Mouse (Mus musculus) liver, embryonic 16.5 days (tissue): ENCODE measurements around the gene Usf1. TPM values are rescaled to one million over a fixed set of nuclear protein-coding genes. Genes with fewer than 3 reads are reported as not detected.

Experiments
- ATAC-seq: fragments of 200-750 bp; cut with Nextera tagmentation; 2 replicates; pipeline ENCODE4 v1.8.0; 2017; ENCODE audit warnings: low read depth, mild to moderate bottlenecking, moderate number of reproducible peaks, moderate library complexity
- H3K27ac ChIP-seq: fragments of 300-500 bp; sonication (generic); 2 replicates; pipeline ENCODE4 v1.5.1; 2014; ENCODE audit warnings: mild to moderate bottlenecking, low read length
- H3K27me3 ChIP-seq: fragments of 300-500 bp; sonication (generic); 2 replicates; pipeline ENCODE4 v1.6.1; 2014; ENCODE audit warnings: low read depth, low read length, mixed read lengths; ENCODE audit not compliant: control insufficient read depth, insufficient read depth
- H3K36me3 ChIP-seq: fragments of 300-500 bp; sonication (generic); 2 replicates; pipeline ENCODE4 v1.6.1; 2014; ENCODE audit warnings: mild to moderate bottlenecking; ENCODE audit not compliant: control insufficient read depth, insufficient read depth
- H3K4me1 ChIP-seq: fragments of 300-500 bp; sonication (generic); 2 replicates; pipeline ENCODE4 v1.6.1; 2014; ENCODE audit warnings: low read depth, low read length, mixed read lengths; ENCODE audit not compliant: control insufficient read depth
- H3K4me2 ChIP-seq: fragments of 300-500 bp; sonication (generic); 2 replicates; pipeline ENCODE4 v1.6.1; 2014; ENCODE audit warnings: low read depth, low read length, mixed read lengths
- H3K4me3 ChIP-seq: fragments of 300-500 bp; sonication (generic); 2 replicates; pipeline ENCODE4 v1.5.1; 2014; ENCODE audit warnings: low read depth, mild to moderate bottlenecking, low read length
- H3K9ac ChIP-seq: fragments of 300-500 bp; sonication (generic); 2 replicates; pipeline ENCODE4 v1.6.1; 2014; ENCODE audit warnings: low read depth, low read length
- H3K9me3 ChIP-seq: fragments of 300-500 bp; sonication (generic); replicated peaks from 2 replicates; pipeline ENCODE4 v1.6.1; 2016; ENCODE audit warnings: low read length; ENCODE audit not compliant: control insufficient read depth
- WGBS: fragments of 180-500 bp; shearing (Covaris S2); extraction: QIAGEN DNeasy Blood & Tissue Kit; methylation state at CpG from one replicate; pipeline ENCODE4 v1.1.7; 2014; ENCODE audit not compliant: insufficient replicate concordance; 5-methylcytosine and 5-hydroxymethylcytosine counted together
- polyA plus RNA-seq: library from polyadenylated mRNA; unstranded; fragments of >200 nt; fragmentation: Nextera tagmentation; extraction: Ambion mirVana; gene quantifications from 2 replicates; pipeline ENCODE4 v1.2.1, GENCODE M21; 2015

The Usf1 gene
- polyA plus RNA-seq, 1 experiment from 2014 or later: 19.3 TPM

DNA sequence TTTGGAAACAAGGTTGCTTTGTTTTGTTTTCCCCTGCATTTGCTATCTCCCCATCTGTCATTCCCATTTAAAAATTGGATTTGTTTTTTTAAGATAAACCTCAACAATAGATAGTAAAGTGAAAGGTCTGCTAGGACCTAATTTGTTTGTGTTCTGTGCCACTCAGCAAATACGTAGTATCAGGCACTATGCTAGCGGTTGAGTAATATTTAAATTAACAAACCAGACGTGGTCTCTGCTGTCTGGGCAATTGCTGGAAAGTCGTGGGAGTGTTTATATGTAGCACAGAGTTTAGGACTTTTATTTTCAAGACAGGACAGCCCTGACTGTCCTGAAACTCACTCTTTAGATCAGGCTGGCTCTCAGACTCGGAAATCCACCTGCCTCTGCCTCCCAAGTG is 41.4 kb downstream of the Usf1 start:
- Histone ChIP-seq H3K36me3 (no peaks in the 10 kb centered on the region), H3K27me3 (no peaks in the 10 kb centered on the region), H3K9ac (no peak overlapping the region), H3K4me1 (peaks cover 5% of the 10 kb centered on the region), H3K9me3 (no peaks in the 10 kb centered on the region), H3K27ac (peak overlapping the region; percentile 47), H3K4me2 (no peak overlapping the region), H3K4me3 (no peak overlapping the region)
- 36% methylated on average over 5 of the region's 5 CpGs for WGBS
- peak; percentile 53 for ATAC-seq

DNA sequence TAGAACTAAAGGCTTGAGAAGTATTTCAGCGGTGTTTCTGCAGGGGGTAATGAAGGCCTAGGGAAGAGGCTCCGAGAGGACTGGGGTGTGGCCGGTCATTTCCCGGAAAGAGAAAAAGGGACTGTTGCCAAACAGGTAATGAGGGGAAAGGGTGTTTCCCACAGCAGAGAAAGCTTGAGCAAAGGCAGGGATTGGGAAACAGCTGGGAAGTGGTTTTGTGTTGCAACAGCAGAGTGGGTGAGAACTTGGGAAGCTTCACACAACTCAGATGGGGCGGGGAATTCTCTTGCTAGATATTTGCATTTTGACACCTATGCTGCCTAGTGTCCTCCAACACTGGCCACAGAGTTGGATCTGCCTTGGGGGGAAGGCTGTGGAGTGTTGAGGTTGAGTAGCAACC is 41.8 kb downstream of the Usf1 start:
- Histone ChIP-seq H3K36me3 (no peaks in the 10 kb centered on the region), H3K9ac (no peak overlapping the region), H3K4me3 (no peak overlapping the region), H3K4me1 (peaks cover under 1% of the 10 kb centered on the region), H3K27me3 (no peaks in the 10 kb centered on the region), H3K27ac (peak overlapping the region; percentile 47), H3K4me2 (no peak overlapping the region), H3K9me3 (no peaks in the 10 kb centered on the region)
- 63% methylated on average over 5 of the region's 5 CpGs for WGBS
- peak; percentile 82 for ATAC-seq

DNA sequence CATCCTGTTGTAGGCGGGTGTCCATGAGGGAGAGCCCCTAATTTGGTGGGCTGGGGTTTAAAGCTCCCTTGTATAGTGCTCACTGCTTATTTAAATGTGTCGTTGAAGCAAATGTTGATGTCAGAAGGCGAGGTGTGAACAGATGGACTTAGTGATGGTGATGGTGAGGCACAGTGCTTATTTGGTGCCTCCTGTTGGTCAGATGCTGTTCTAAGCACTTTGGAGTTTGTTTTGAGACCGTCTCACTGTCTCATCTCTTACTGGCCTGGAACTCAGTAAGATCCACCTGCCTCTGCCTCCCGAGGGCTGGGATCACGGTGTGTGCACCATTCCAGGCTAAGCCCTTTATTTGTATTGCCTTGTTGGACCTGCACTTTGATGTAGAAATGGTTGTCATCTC is 43.8 kb downstream of the Usf1 start:
- Histone ChIP-seq H3K9ac (no peak overlapping the region), H3K4me3 (no peak overlapping the region), H3K4me2 (no peak overlapping the region), H3K36me3 (no peaks in the 10 kb centered on the region), H3K27me3 (no peaks in the 10 kb centered on the region), H3K9me3 (no peaks in the 10 kb centered on the region), H3K27ac (no peak overlapping the region), H3K4me1 (no peaks in the 10 kb centered on the region; the same call in 1 of the 2 replicates)
- no peak for ATAC-seq
- 56% methylated on average over 6 of the region's 6 CpGs for WGBS

DNA sequence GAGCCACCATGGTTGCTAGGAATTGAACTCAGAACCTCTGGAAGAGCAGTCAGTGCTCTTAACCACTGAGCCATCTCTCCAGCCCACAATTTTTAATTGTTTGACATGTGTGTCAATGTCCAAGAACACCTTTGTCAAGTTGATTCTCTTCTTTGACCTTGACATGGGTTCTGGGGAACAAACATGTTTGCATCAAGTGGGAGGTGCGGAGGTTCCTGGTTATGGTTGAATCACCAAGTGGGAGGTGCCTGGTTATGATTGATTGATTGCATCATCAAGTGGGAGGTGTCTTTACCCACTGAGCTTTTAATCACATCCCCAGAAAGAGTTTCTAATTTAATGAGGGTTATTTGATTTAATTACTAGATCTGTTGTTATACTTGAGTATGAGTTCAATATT is 46.5 kb downstream of the Usf1 start:
- Histone ChIP-seq H3K36me3 (no peaks in the 10 kb centered on the region), H3K9me3 (no peaks in the 10 kb centered on the region), H3K27ac (no peak overlapping the region), H3K9ac (no peak overlapping the region), H3K4me1 (no peaks in the 10 kb centered on the region; the same call in 1 of the 2 replicates), H3K27me3 (no peaks in the 10 kb centered on the region), H3K4me3 (no peak overlapping the region), H3K4me2 (no peak overlapping the region)
- no peak for ATAC-seq
- 61% methylated on average over 1 of the region's 1 CpGs for WGBS

DNA sequence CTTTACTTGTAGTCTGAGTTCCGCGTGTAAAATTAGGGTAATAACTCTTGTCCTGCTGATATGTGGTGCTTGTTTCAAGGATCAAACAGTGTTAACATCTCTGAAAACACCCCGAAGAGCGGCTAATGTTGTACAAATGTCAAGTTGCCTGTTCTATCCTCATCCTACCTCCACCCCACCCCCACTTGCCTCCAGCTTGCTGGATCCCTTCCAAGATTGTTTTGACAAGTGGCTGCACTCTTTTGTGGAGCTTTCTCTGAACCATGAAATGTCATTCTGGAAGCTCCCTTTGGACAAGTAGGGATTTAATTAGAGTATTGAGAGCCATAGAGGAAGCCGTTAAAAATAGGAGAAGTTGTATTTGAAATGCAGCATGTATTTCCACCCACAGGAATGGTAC is 48.7 kb downstream of the Usf1 start:
- no peak overlapping the region for H3K4me3 ChIP-seq
- 73% methylated on average over 5 of the region's 5 CpGs for WGBS
- no peak for ATAC-seq

DNA sequence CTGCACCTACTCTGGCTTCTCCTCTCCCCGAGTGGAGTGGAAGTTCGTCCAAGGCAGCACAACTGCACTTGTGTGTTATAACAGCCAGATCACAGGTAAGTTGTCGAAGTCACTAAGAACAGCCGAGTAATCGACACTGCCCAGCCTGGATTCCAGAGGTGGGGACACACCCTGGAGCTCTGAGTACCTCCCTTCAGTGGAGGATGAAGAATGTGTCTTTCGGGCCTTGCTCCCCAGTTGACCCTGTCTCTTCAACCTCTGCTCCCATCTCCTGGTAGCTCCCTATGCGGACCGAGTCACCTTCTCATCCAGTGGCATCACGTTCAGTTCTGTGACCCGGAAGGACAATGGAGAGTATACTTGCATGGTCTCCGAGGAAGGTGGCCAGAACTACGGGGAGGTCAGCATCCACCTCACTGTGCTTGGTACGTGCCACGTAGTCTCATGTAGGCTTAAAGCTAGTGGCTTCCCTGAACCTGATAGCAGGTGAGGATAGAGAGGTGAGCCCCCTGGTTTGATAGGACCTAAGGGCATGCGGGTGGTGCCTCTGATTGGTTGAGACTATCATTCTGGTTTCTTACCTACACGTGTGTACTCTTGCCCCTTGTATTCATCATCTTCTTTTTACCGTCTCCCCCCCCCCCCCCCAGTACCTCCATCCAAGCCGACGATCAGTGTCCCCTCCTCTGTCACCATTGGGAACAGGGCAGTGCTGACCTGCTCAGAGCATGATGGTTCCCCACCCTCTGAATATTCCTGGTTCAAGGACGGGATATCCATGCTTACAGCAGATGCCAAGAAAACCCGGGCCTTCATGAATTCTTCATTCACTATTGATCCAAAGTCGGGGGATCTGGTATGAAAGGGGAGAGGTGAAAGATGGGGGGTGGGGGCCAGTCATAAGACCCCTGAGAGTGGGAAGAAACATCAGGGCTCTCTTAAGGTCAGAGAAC is 49.7 kb downstream of the Usf1 start:
- no peaks in the 10 kb centered on the region for H3K4me1 ChIP-seq
- H3K27ac ChIP-seq: no peak overlapping the region
- H3K4me2 ChIP-seq: no peak overlapping the region
- H3K36me3 ChIP-seq: no peaks in the 10 kb centered on the region
- H3K9ac ChIP-seq: no peak overlapping the region
- H3K4me3 ChIP-seq: no peak overlapping the region
- ATAC-seq: no peak
- 75% methylated on average over 21 of the region's 22 CpGs for WGBS
- no peaks in the 10 kb centered on the region for H3K9me3 ChIP-seq
- no peaks in the 10 kb centered on the region for H3K27me3 ChIP-seq

More for the DNA sequence above, 48.7 kb downstream of the Usf1 start:
- Histone ChIP-seq H3K27me3 (no peaks in the 10 kb centered on the region), H3K4me1 (no peaks in the 10 kb centered on the region; the same call in 1 of the 2 replicates), H3K27ac (no peak overlapping the region), H3K9me3 (no peaks in the 10 kb centered on the region), H3K9ac (no peak overlapping the region), H3K4me2 (no peak overlapping the region), H3K36me3 (no peaks in the 10 kb centered on the region)

DNA sequence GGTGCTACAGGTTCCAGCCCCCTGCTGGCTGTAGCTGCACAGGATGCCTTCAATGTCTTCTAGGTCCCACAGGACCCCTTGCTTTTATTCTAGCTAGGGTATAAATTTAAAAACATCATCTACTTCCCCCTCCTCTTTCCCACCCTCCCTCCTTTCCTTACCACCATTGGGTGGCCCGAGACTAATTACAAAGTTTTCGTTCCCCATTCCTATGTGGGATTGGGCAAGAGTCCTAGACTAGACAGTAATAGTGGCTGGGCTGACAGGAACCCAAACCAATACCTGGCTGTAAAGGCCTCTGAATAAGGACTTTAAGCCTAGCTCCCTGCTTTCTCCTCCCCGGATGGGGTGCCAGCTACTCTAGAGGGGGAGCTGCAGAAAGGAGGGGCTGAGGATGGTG is 52.0 kb downstream of the Usf1 start:
- 54% methylated on average over 3 of the region's 3 CpGs for WGBS
- no peak overlapping the region for H3K4me3 ChIP-seq
- H3K4me1 ChIP-seq: no peaks in the 10 kb centered on the region
- no peak overlapping the region for H3K9ac ChIP-seq
- H3K27ac ChIP-seq: no peak overlapping the region
- H3K27me3 ChIP-seq: no peaks in the 10 kb centered on the region
- no peak overlapping the region for H3K4me2 ChIP-seq
- H3K9me3 ChIP-seq: no peaks in the 10 kb centered on the region
- H3K36me3 ChIP-seq: no peaks in the 10 kb centered on the region
- no peak for ATAC-seq

DNA sequence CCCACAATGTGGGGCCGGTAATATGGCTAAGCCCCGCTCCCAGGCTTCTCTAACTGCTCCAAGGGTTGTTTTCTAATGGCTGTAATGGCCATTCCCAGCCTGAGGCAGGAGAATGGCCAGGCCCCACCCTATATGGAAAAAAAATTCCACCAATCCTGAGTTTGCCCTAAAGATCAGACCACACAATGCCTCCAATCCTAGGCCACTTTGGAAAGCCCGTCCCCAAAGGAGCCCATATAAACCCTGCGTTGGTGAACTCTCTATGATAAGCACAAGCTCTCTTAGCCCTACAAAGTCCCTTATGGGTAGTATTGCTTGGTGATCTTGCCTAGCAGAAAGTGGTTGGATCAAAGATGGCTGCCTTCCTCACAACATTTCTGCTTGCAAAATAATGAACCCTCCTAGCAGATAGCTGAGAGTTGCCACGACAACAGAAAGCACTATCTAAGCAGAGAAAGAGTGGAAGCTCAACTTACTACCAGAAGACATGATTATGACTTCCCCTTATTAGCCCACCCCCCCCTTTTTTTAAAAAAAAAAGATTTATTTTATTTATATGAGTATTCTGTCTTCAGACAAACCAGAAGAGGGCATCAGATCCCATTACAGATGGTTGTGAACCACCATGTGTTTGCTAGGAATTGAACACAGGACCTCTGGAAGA is 54.8 kb downstream of the Usf1 start:
- H3K4me2 ChIP-seq: no peak overlapping the region
- no peak overlapping the region for H3K4me3 ChIP-seq
- H3K36me3 ChIP-seq: no peaks in the 10 kb centered on the region
- no peak overlapping the region for H3K9ac ChIP-seq
- no peaks in the 10 kb centered on the region for H3K27me3 ChIP-seq
- no peak for ATAC-seq
- no peaks in the 10 kb centered on the region for H3K9me3 ChIP-seq
- 64% methylated on average over 5 of the region's 5 CpGs for WGBS
- H3K27ac ChIP-seq: no peak overlapping the region
- no peaks in the 10 kb centered on the region for H3K4me1 ChIP-seq

DNA sequence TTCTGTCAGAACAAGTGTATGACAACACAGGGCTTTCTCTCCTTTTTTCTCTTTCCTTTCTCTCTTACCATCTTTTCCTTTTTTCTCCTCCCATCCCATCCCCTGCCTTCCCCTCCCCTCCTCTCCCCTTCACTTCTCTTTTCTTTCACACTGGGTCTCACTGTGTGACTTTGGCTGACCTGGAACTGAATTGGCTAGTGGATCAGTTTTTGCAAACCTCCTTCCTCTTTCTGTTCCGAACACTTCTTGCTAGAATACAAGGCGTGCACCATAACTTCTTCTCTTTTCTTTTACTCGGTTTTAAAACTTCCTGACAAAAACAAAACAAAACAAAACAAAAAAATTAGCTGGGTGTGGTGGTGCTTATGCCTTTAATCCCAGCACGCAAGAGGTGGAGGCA is 55.5 kb downstream of the Usf1 start:
- no peak for ATAC-seq
- no peak overlapping the region for H3K9ac ChIP-seq
- no peaks in the 10 kb centered on the region for H3K27me3 ChIP-seq
- H3K27ac ChIP-seq: peak overlapping the region; percentile 21; the same call in 1 of the 2 replicates
- H3K4me3 ChIP-seq: no peak overlapping the region
- no peak overlapping the region for H3K4me2 ChIP-seq
- no peaks in the 10 kb centered on the region for H3K36me3 ChIP-seq
- 27% methylated on average over 4 of the region's 4 CpGs for WGBS
- no peaks in the 10 kb centered on the region for H3K9me3 ChIP-seq
- no peaks in the 10 kb centered on the region for H3K4me1 ChIP-seq
